Mouse (Mus musculus) cerebellum, adult 9-11 months (tissue): ENCODE measurements at regions not wholly inside any gene's neighbourhood (a gene's known extent, or its start where the extent isn't known, plus 50 kb on each side); places are given as distances from the start of the nearest gene placed in this dataset.

Experiments
- DNase-seq: peaks from one replicate; pipeline ENCODE4 v3.0.0; 2022

DNA sequence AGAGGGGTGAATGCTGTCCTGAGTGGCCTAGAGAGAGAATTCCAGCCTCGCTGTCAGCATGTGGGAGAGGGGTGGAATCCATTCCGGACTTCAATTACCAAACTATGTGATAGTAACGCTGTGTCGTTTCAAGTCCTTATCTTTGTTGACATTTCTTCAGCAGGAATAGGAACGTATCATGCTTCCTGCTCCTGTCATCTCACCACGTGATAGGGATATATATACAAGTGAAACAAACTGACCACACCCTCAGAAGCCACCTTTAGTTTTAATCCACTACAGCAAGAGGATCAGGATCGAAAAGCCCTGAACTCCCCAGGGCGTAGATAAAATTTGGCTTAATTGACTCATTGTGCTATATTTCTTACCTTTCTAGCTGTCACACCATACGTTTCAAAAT is 431.6 kb downstream of the Ttll7 start:
- no peak for DNase-seq

- no peak for DNase-seq
These were observed 432.2 kb downstream of the Ttll7 start for GRCm38 (mm10) chr3:147284357-147284756.

DNA sequence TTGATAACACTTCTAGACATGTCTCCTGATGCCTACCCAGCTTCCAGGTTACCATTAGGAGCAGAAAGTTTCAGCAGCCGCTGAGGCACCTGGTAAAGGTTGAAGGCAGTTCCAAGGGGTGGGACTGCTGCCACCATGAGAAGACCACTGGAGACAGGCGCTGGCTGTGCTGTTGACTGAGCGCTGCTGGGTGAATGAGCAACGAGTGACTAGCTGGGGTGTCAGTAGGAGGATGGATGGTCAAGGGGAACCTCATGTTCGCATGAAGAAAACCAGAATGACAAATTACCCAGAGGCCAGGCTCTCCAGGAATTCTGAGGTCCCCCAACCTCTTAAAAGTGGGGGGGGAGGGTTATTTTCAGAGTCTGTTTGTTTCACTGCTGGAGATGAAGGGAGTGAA is 433.3 kb downstream of the Ttll7 start:
- DNase-seq: no peak

- no peak for DNase-seq
These were observed 435.3 kb downstream of the Ttll7 start for GRCm38 (mm10) chr3:147287503-147287902.

DNA sequence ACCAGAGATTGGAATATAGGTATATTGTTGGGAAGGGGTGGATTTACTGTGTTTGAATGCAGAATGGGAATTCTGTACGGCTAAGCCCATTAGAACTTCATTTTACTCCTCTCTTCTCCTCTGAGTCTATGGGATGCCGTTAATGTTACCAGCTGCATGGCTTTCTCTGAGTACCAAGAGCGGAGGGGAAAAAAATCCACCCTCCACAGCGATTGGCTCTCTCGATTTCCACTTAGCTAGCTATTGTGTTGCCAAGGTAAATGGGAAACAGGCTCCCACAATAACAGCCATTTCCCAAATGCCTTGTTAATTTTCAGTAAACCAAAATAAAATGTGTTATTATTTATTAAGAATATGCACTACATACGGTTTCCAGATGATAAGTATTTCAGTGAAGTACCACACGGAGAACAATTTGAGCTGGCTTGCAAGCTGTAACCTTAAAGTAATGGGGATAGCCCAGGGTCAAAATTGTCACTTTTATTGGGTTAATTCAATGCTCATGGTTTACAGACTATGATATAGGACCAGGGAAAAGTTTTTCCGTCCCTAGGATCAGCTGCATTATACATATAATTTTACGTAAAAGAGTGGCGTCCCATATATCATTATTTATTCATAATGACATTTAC is 439.6 kb downstream of the Ttll7 start:
- DNase-seq: no peak

DNA sequence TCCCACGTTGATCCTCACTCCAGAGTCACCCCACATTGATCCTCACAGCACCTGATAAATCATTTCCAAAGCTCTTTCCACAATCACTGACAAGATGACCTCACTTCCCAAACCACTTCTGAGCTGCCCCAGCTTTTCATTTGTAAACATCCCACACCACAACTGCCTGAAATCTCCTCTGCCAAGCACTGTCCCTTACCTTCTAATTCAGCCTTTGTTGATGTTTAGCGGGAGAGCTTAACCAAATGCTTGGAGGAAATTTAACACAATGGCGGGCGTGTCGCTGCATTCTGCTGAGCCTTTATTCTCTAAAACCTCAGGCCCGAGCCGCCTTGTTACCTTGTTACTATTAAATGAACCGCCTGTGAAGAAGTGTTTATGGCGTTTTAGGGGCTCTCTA is 445.9 kb downstream of the Ttll7 start:
- DNase-seq: no peak

DNA sequence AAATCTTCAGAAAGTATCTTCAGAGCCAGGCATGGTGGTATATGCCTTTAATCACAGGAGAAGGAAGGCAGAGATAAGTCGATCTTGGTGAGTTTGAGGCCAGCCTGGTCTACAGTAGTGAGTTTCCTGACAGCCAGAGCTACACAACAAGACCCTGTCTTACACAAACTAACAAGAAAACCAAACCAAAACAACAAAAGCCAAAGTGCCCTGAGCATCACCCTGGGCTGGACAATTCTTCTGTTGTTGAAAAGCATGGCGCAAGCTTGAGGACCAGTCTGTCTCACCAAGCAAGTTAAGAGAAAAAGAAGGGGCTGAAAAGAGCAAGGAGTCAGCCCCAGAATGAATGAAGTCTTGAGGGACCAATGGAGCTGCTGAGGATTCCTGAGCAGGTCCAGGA is 473.4 kb downstream of the Ttll7 start:
- DNase-seq: no peak

DNA sequence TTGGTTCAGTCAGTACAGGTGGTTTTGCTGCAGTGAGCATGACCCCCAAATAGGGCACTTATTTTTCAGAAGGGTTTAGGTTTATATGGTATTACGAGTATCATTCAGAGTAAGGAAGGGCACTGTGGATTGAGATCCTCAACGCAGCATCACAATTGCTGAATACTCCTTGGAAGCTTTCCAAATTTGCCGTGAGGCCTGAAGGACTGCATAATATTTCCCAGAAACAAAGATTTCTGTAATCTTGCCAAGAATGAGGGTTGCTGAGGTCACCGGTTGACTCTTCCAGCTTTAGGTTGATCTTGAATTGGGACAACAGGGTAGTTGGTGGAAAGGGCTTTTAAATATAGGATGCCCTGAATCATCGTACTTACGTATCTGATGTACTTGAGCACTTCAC is 482.1 kb downstream of the Ttll7 start:
- DNase-seq: no peak

DNA sequence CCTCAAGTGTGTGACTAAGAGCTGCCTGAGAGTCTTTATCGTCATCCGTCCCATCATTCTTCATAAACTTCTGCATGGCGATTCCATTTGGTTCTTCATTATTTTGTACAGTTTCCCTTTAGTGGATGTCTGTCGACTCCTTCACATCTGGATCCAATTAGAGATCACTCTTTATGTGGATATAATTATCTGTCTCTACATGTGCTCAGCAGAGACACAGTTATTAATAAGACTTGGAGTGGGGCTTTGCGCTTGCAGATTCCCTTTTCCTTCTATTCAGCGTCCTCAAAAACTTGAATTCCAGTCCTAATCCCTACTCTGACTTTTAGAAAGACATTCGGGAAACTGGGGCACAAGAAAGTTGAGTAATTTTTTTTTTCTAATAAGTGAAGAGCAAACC is 483.1 kb downstream of the Ttll7 start:
- no peak for DNase-seq

DNA sequence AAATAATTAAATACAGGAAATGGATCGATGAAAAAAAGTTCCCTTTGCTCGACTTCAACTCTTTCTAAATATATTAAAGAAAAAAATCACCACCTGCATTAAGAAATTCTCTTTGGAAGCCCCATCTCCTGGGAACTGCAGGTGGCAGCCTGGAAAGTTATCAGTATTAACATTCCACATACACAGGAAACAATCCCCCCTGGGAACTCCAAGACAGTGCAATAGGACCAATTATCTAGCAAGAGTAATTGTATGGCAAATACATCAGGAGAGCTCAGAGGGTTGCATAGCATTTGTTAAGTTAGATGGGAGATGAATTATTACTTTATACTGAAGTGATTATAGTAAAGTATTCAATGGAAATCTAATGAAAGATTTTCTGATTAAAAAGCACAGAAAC is 487.3 kb downstream of the Ttll7 start:
- DNase-seq: no peak

DNA sequence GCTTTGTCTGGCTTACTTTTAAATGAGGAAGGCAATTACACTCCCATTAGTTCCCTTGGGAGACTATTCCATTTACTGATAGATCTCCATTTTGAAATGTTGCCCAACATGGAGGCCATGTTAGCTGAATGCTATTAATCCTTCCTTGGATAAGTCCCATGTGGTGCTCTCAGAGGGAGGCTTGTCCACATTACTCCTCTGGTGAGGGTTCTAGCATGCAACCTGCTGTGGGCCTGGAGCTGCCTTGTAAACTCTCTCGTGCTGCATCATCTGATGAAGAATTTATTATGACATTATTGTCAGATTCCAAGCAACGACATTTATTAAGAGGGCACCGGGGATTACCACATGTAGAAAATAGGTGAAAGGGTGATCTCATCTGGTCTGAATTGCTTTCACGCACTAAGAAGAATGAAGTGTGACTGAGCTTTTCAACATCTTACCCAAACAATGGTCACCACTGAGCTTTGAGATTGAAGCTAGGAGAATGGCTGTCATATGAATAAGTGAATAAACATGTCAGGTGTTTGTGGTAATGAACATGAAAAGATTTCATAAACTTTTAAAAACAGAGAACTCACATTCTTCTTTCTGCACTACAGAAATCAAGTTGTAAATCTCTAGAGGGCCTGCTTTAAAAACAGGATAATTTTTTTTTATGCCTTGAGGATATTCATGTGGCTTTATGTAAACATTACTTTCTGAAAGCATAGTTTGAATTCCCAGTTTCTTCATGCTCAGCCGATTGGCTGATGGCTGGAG is 495.3 kb downstream of the Ttll7 start:
- no peak for DNase-seq

GRCm38 (mm10) chr3:147387077-147387476 is 534.9 kb downstream of the Ttll7 start:
- no peak for DNase-seq

- DNase-seq: no peak
These were observed 546.1 kb downstream of the Ttll7 start for GRCm38 (mm10) chr3:147398298-147398697.

DNA sequence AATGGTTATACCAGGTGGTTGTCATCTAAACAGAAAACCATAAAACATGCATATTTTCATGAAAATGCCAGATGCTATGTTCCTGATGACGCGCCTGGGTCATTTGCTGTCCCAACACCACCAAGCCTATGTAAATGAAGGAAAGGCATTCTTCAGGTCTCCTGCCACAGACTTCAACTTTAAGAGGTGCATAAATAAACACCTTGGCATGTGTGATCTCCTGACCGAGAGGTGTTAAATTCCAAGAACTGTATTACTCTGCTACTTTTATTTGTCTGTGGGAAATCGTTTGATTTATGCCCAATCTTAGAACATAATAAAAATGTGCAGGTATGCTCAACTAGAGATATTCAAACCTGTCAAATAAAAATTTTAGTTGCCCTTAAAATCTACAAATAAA is 560.1 kb downstream of the Ttll7 start:
- DNase-seq: no peak

GRCm38 (mm10) chr3:147416926-147417325 is 564.8 kb downstream of the Ttll7 start:
- no peak for DNase-seq

GRCm38 (mm10) chr3:147419129-147419528 is 567.0 kb downstream of the Ttll7 start:
- no peak for DNase-seq

DNA sequence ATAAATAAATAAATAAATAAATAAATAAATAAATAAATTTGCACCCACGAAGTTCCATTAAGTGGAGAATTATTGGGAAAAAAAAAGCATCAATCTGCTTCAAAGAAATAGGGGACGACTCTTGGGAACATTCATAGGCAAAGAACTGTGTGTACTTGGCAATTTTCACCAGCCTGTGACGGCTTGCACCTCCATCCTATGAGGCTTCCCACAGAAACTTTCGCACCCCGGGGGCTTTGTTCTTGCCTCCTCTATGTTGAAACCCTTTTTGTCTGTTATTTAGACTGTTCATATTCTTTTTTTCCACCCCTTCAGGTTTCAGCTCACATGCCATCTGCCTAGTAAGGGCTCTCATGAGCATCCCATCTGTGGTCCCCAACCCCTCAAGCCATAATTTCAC is 570.0 kb downstream of the Ttll7 start:
- no peak for DNase-seq

- DNase-seq: no peak
These were observed 571.9 kb downstream of the Ttll7 start for GRCm38 (mm10) chr3:147423895-147424575.

- no peak for DNase-seq
These were observed 576.7 kb downstream of the Ttll7 start for GRCm38 (mm10) chr3:147428837-147429236.

DNA sequence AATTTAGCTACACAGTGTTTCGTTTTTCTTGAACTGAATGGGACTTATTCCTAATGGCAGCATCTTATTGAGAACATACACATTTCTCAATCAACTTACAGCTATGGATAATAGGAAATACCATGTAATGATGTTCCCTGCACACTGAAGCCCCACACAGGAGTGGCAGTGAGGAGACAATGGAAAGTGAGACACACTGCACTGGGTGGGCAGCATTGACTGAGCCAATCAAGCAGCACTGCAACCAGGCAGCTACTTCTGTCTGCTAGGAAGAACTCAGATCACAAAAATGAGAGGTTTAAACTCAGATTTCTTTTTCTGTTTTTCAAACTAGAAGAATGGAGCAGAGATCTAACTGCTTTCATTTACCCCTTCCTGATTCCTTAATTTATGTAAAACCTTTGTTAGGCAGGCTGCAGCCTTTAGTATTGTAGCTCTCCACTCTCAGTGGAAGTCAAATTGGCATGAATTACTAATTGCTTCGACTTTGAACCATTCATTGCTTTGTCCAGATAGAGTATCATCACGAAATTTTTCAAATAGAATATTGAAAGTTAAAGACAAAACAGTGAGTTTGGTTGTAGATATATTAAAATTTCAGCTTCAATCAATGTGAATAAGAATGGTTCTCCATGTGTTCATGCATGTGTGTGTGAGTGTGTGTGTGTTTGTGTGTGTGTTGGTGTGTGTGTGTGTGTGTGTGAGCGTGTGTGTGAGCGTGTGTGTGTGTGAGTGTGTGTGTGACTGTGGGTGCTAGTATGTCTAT is 590.9 kb downstream of the Ttll7 start:
- no peak for DNase-seq

DNA sequence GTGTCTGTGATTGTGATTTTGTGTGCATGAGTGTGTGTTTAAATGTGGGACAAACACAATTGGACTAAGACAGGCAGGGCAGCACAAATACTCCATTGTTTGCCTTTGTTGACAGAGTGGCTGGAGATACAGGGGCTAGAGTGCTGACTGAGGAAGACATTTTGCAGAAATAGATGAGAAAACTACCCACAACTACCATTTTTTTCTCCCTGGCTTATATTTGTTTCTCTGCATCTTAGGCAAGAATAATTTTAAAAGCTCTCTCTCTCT is 591.5 kb downstream of the Ttll7 start:
- no peak for DNase-seq

DNA sequence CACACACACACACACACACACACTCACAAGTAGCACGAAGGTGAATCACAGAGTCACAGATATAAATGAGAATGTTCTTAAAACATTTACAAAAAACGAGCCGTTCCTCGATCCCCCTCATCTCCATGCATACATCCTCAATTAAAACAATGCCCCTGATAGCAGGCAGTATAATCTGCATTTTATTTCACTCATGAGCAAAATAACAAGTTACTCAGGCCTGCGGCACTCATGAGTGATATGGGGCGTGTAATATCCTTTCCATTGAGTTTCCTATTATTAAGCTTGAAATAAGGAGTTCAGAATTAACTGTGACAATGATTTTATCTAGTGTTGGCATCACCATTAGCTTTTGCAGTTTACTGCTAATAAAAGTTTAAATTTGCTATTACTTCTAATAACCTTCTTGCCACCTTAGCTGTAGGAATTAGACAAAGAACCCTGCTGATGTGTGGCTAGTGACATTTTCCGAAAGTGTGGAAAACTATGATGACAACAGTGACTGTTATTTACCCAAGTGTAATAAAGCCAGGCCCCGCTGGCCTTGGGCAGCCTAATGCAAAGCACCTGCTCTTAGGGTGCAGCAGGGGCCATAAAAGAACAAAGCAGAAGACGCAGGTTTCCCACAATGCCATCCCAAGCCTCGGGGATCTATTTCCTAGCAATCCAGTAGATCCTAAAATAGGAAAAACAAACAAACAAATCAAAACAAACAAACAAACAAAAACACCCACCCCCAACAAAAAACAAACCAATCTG is 592.0 kb downstream of the Ttll7 start:
- no peak for DNase-seq
